Mouse (Mus musculus) embryonic fibroblast, embryonic 13.5 days (primary cell): Measurements from ENCODE around the gene Nek6. TPM values are rescaled to one million over a fixed set of nuclear protein-coding genes. Genes with fewer than 3 reads are reported as not detected.

ENCODE experiments used
- H3K27ac ChIP-seq: 2 replicates; pipeline ENCODE4 v1.5.1; 2012; ENCODE audit warnings: low read length, control low read depth, inconsistent platforms; ENCODE audit not compliant: insufficient read depth
- H3K4me1 ChIP-seq: 2 replicates; pipeline ENCODE4 v1.6.1; 2011; ENCODE audit warnings: low read length; ENCODE audit not compliant: control insufficient read depth, insufficient read depth
- H3K4me3 ChIP-seq: 2 replicates; pipeline ENCODE4 v1.5.1; 2011; ENCODE audit warnings: mild to moderate bottlenecking, control low read depth, low read length; ENCODE audit not compliant: insufficient read depth
- CTCF ChIP-seq: IDR thresholded peaks from 2 replicates; pipeline ENCODE4 v1.5.1; 2011; ENCODE audit warnings: mild to moderate bottlenecking, control low read depth, low read length, moderate library complexity, borderline replicate concordance; ENCODE audit not compliant: insufficient read depth
- POLR2A ChIP-seq: IDR thresholded peaks from 2 replicates; pipeline ENCODE4 v1.6.1; 2011; ENCODE audit warnings: low read depth, mild to moderate bottlenecking, control low read depth, low read length, moderate library complexity
- polyA plus RNA-seq: library from polyadenylated mRNA; stranded (reverse); fragments of >200 nt; gene quantifications from 2 replicates; pipeline ENCODE4 v1.2.4, GENCODE M21; 2011; ENCODE audit warnings: low read depth; ENCODE audit not compliant: missing spikeins, insufficient read length

Nek6 gene
- polyA plus RNA-seq, 1 experiment, result 52.3 TPM

- TF ChIP-seq CTCF (no peak), POLR2A (no peak)
- Histone ChIP-seq H3K4me3 (no peak overlapping the region), H3K27ac (no peak overlapping the region), H3K4me1 (no peaks in the 10 kb centered on the region)
Observed at GRCm38 (mm10) chr2:38630574-38630973, 119.1 kb downstream of the Nek6 start.

- Histone ChIP-seq H3K27ac (no peak overlapping the region), H3K4me3 (no peak overlapping the region), H3K4me1 (peaks cover 4% of the 10 kb centered on the region; the same call in 1 of the 2 replicates)
- TF ChIP-seq POLR2A, result no peak
- no peak for TF ChIP-seq CTCF
Observed at GRCm38 (mm10) chr2:38637716-38638267, 126.3 kb downstream of the Nek6 start.

GRCm38 (mm10) chr2:38641761-38642160, 130.3 kb downstream of the Nek6 start:
- Histone ChIP-seq H3K27ac (no peak overlapping the region), H3K4me3 (no peak overlapping the region), H3K4me1 (peaks cover 7% of the 10 kb centered on the region; the same call in 1 of the 2 replicates)
- TF ChIP-seq POLR2A, result no peak
- TF ChIP-seq CTCF, result no peak

GRCm38 (mm10) chr2:38643625-38644427, 132.4 kb downstream of the Nek6 start, which contains the start of gene Psmb7:
Psmb7 (minus strand) TSS chr2:38644087.
- TF ChIP-seq CTCF, result no peak
- TF ChIP-seq POLR2A, result peak; percentile 62
- Histone ChIP-seq H3K4me1 (peaks cover 7% of the 10 kb centered on the region; the same call in 1 of the 2 replicates), H3K27ac (no peak within 1 kb of the TSS), H3K4me3 (peak within 1 kb of the TSS; percentile 97)

Other genes starting within 250 kb of the Nek6 start
- 17.3 and 25.7 TPM in 2 replicates for gene Dennd1a, start 224.3 kb upstream of the Nek6 start, polyA plus RNA-seq
- 0.70 and 1.0 TPM in 2 replicates for gene Lhx2, start 172.4 kb upstream of the Nek6 start, polyA plus RNA-seq
- gene Psmb7, start 132.4 kb downstream of the Nek6 start, polyA plus RNA-seq, result 177 and 184 TPM in 2 replicates
- gene Nr5a1, start 202.9 kb downstream of the Nek6 start, polyA plus RNA-seq, result not detected in 2 replicates